Mouse (Mus musculus): ENCODE measurements around the gene Dusp13. TPM values are rescaled to one million over a fixed set of nuclear protein-coding genes. Genes with fewer than 3 reads are reported as not detected.

Gene Dusp13
- polyA plus RNA-seq, 2 experiments from 2014 or later, result not detected

DNA sequence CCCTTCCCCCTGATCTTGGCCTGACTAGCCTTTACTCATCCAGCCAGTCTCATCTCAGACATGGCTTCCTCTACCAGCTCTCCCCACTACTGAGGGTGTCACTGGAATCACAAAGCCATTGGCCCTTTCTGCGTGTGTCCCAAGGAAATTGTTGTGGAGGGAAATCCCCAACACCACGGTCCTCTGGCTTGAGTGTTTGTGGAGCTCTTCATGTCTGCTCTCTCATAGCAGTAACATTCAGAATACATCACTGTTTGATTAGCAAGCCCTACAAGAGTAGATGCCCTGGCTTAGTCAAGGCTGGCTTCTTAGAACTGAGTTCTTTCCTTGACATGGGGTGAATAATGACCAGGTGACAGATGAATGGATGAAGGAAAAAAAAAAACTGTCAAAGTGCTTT is 4.1 kb downstream of the Dusp13 start:
- ATAC-seq, result no peak

- no peak for ATAC-seq
Observed at GRCm38 (mm10) chr14:21746251-21746650, 4.7 kb downstream of the Dusp13 start.

- no peak for ATAC-seq
Observed at GRCm38 (mm10) chr14:21745149-21745548, 5.8 kb downstream of the Dusp13 start.

GRCm38 (mm10) chr14:21744169-21744568 is 6.8 kb downstream of the Dusp13 start:
- ATAC-seq, result no peak

DNA sequence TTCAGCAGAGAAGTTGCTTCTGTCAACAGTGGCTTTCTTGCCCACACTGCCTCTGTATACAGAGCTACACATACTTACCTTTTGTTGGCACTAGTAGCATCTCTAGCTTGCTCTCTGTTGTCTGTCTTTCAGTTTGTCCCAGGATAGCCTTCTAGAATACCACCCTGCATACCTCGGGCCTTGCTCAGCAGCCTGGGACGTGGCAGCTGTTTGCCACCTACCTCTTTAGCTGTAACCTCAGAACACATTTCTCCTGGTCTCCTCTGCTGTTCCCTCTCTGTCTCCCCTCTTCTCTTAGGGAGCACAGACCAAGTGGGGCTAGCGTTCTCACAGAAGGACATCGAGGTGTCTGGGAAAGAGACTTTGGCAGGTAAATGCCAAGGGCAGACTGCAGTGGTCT is 8.5 kb downstream of the Dusp13 start:
- no peak for ATAC-seq

DNA sequence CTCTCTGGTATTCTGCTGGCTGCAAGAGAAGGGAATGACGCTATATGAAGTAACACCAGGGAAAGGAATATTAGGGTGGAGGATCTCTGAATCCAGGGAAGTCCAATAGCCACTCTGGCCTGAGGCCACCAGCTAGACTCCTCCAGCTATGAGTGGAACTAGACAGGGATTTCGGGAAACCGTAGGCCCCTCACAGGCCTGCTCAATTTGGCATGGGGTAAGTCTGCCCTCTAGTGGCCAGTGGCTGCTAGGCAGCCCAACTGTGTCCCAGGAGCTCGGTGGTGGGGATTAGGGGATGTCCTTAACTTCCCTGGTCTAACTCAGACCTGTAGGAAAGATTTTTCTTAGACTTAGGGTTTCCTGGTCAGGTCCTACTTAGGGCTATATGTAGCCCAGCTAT is 9.2 kb downstream of the Dusp13 start:
- peak; percentile 92 for ATAC-seq

DNA sequence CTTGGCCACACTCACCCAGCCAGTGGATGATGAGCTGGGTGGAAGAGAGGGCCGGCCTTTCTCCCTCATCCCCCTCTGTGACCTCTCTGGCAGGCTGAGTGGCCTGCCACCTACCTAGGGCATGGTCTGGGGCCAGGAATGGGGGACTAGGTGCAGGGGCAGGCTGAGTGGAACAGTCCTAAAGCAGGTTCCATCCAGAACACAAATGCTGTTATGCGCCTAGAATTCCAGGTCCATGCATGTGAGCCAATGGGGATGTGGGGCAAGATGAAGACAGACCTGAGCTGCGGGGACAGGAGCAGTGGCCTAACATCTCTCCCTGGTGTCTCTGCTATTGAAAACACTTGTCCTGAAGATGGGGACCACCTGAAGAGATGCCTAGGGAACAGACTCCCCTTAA is 9.7 kb downstream of the Dusp13 start:
- no peak for ATAC-seq

DNA sequence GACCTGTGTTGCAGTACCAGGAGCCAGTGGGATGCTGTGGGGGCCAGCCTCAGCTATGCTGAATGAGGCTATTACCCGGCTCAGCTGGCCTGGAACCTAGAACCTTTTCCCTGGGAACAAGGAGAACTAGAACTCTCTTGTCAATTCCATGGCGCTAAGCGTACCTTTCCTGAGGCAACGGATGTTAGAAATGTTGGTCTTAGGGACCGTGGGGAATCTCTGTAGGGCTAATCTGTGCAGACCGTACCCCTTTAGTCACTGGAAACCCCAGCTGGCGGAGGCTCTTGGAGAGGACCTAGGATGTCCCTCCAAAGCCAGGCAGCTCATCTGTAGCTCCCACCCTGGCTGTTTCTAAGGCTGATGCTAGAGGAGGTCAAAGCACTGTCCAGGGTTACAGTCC is 10.6 kb downstream of the Dusp13 start:
- no peak for ATAC-seq

- ATAC-seq, result no peak
Observed at GRCm38 (mm10) chr14:21733131-21733905, 17.7 kb downstream of the Dusp13 start.

DNA sequence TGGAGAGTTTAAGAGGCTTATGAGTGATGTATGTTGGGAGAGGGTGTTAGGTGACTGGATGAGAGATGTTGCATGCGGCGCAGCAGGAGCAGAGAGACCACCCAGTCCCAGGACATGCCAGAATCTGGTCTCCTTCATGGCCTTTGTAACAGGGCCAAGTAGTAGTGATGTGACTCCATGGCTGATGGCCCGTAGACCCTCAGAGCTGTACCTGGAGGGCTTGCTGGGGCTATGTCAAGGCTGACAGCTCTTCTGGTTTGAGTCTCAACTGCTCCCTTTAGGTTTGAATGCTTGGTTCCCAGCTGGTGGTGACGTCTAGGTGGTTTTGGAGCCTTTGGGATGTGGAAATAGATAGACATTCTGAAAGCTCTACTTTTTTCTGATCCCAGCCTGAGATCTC is 21.0 kb downstream of the Dusp13 start:
- ATAC-seq, result no peak

GRCm38 (mm10) chr14:21729031-21729732 is 21.8 kb downstream of the Dusp13 start:
- no peak for ATAC-seq

- no peak for ATAC-seq
Observed at GRCm38 (mm10) chr14:21722021-21722698, 28.8 kb downstream of the Dusp13 start.

DNA sequence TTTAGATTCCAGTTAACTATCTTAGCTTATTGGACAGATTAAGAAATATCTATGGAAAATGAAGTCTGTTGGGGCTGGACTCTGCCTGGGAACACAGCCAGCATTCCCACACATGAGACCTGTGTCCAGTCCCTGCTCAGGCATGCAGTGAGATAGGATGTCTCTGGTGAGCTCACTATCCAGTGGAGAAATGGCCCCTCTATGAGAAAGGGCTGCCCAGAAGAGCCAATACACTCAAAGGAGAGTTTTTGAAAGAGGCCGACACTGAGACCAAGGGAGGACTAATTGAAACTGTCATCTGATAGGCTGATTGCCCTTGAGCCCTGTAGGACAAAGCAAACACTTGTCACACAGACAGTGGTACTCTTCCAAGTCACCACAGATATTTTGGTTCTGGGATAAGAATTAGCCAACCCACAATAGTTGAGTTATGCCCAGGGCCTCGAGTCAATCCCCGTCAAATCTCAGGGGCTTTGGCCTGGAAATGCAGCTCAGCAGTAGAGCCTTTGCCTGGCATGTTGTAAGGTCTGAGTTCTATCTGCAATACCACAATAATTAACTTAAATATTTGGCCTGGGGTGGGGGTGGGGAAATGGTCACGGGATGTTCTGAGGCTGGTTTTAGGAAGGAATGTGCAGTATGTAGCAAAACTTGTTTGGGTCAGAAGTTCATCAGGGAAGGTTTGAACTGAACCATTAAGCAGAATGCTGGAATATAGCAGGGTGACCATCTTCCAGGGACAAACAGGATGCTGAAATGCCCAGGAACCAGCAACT is 30.4 kb downstream of the Dusp13 start:
- ATAC-seq, result no peak

- no peak for ATAC-seq
Observed at GRCm38 (mm10) chr14:21719646-21720383, 31.2 kb downstream of the Dusp13 start.

GRCm38 (mm10) chr14:21714486-21714885 is 36.5 kb downstream of the Dusp13 start, which contains the start of gene Dupd1:
Gene Dupd1 (minus strand): TSS chr14:21714576.
- ATAC-seq, result no peak

- ATAC-seq, result no peak
Observed at GRCm38 (mm10) chr14:21711231-21711630, 39.8 kb downstream of the Dusp13 start.

DNA sequence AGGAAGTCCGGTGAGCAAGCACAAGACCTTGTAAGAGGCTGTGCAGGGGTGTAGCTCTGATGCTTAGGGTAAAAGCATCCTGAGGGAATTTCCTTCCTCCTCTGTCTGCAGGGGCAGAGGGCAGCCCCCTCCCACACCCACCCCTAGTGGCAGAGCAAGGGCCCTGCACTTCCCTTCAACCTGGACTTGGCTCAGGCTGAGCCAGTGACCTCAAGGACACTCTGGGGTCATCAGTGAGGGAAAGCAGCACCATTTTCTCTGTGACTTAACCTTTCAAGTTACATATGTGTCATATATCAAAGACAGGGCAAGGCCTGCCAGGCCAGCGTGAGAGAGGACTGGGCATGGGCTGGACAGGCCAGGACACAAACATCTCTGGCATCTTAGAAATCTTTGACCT is 41.4 kb downstream of the Dusp13 start:
- no peak for ATAC-seq

DNA sequence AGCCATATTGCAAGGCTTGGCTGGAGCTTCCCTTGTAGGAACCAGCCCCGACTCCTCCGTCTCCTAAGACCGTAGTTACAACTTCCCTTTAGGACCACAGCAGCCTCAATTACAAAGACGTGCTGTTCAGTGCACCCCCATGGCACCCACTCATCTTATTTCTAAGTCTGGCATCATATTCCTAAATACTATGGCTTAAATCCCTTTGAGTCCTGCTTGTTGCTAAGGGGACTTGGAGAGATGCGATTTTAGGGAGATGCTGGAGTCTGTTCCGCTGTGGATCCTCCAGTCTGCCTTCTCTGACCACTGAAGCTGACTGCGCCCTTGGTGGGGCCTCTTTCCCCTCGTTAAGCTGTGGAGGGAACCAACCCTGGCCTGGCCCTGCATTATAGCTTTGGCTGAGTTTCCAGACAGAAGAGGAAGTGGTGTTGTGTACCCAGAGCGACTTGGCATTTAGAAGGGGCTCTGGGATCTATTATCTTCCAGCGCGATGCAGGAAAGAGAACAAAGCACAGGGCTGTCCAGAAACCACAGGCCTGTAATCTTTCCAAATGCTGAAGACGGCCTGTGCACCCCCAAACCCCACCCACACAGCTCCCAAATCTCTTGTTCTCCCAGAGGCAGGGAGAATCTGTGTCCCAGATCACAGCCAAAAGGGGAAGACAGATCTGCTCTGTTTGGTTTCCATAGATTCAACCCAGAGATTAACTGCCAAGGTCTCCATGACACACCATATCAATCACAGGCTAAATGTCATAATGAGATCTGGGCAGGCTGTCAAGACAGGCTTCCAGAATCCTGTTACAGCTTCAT is 44.0 kb downstream of the Dusp13 start:
- ATAC-seq, result no peak

DNA sequence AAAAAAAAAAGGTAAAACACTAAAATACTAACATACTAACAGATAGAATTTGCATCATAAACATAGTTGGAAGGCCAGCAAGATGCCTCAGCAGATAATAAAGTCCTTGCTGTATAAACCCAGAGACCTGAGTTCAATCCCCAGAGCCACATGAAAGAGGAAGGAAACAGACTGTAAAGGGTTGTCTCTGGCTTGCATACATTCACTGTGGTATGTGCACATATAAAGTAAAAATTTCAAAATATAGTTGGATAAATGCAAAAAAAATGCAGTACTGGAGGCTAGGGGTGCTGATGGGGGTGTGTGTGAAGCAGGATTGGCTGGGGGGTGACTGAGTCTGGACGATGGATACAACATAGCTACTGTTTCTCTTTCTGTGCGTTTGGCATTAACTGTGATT is 45.5 kb downstream of the Dusp13 start:
- no peak for ATAC-seq

- ATAC-seq, result no peak
Observed at GRCm38 (mm10) chr14:21703255-21703654, 47.7 kb downstream of the Dusp13 start.

GRCm38 (mm10) chr14:21702691-21703090 is 48.3 kb downstream of the Dusp13 start:
- ATAC-seq, result no peak
